Mouse (Mus musculus) heart, adult 2 months (tissue): Measurements from ENCODE around the gene Adamts15.

Experiments used
- CTCF ChIP-seq: fragments of 200-600 bp; IDR thresholded peaks from 2 replicates; pipeline ENCODE4 v1.8.1; 2022; ENCODE audit warnings: antibody characterized with exemption, mild to moderate bottlenecking, moderate library complexity
- EP300 ChIP-seq: fragments of 200-500 bp; IDR thresholded peaks from 2 replicates; pipeline ENCODE4 v1.6.1; 2011; ENCODE audit warnings: low read depth, low read length, control low read depth; ENCODE audit not compliant: insufficient read depth
- POLR2A ChIP-seq: fragments of 200-500 bp; IDR thresholded peaks from 2 replicates; pipeline ENCODE4 v1.6.1; 2011; ENCODE audit warnings: mild to moderate bottlenecking, low read depth, low read length, control low read depth; ENCODE audit not compliant: insufficient read depth

GRCm38 (mm10) chr9:30908973-30909372 is 13.3 kb downstream of the Adamts15 start:
- TF ChIP-seq CTCF (no peak), POLR2A (no peak), EP300 (no peak)
